Mouse (Mus musculus) cerebellum, adult 2 months (tissue): ENCODE measurements around the gene S100a4.

Source experiments
- CTCF ChIP-seq: fragments of 200-500 bp; IDR thresholded peaks from 2 replicates; pipeline ENCODE4 v1.5.1; 2011; ENCODE audit warnings: low read depth, mild to moderate bottlenecking, control low read depth, low read length, moderate library complexity, borderline replicate concordance; ENCODE audit not compliant: insufficient read depth
- POLR2A ChIP-seq: fragments of 200-500 bp; IDR thresholded peaks from 2 replicates; pipeline ENCODE4 v1.6.1; 2011; ENCODE audit warnings: low read length, control low read depth, borderline replicate concordance; ENCODE audit not compliant: insufficient read depth

DNA sequence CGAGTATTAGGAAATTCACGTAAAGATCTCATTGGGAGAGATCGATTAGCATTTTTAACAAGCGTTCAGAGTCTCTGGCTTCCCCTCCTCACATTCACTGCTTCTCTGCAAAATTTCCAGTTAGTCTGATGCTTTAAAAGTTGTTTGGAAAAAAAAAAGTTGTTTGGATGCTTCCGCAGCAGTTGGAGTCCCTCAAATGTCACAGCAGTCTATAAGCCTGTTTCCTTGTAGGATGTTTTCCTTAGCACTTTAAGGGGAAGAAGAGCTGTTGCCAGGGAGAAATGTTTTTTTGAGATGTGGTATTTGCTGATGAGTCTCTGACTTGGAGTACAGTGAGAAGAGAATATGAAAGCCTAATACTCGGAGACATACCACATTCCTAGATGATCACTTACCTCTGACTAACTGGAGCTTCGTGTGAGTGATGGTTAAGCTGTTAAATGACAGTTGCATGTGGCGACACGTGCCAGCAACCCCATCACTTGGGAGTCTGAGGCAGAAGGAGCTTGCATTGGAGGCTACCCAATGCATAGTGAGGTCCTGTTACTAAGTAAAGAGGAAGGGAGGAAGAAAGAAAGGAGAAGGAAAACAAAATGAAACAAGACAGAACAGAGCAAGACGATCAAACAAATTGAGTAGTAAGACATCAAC lies 27.1 kb upstream of the S100a4 start:
- no peak for TF ChIP-seq CTCF
- no peak for TF ChIP-seq POLR2A
